Mouse (Mus musculus): ENCODE results near the gene Ccl26. TPM values are rescaled to one million over a fixed set of nuclear protein-coding genes. Genes with fewer than 3 reads are reported as not detected.
"Not testable (repeated sequence)": the region's sequence is repeated elsewhere in the genome, so short reads cannot be mapped to it uniquely, and the experiment has no call there.

Gene Ccl26
- total RNA-seq (2021): not detected
- long read RNA-seq, experiment 1: 0 reads
- long read RNA-seq, experiment 2: 0 reads

GRCm38 (mm10) chr5:135563469-135563868 lies at the start of gene Ccl26:
Gene Ccl26, minus strand, starts transcription at chr5:135563569.
- intact Hi-C loops (cut with DNase I): no loop called here
- DNase-seq (ENCODE audit: low spot score in 2 of 2): no peak

GRCm38 (mm10) chr5:135609794-135610193 lies 46.4 kb upstream of the Ccl26 start:
- intact Hi-C loops (cut with DNase I): no loop called here
- DNase-seq (ENCODE audit: low spot score in 2 of 2): no peak

- intact Hi-C loops (cut with DNase I): no loop called here
- no peak for DNase-seq (ENCODE audit: low spot score in 2 of 2)
Measured at GRCm38 (mm10) chr5:135607581-135607980, 44.2 kb upstream of the Ccl26 start.

- intact Hi-C loops (cut with DNase I); DNase-seq (ENCODE audit: low spot score in 2 of 2): not testable (repeated sequence)
Measured at GRCm38 (mm10) chr5:135606717-135607116, 43.3 kb upstream of the Ccl26 start.

- intact Hi-C loops (cut with DNase I); DNase-seq (ENCODE audit: low spot score in 2 of 2): not testable (repeated sequence)
Measured at GRCm38 (mm10) chr5:135604643-135605042, 41.3 kb upstream of the Ccl26 start.

GRCm38 (mm10) chr5:135589996-135590784 lies 26.8 kb upstream of the Ccl26 start:
- intact Hi-C loops (cut with DNase I): no loop called here

GRCm38 (mm10) chr5:135587764-135588163 lies 24.4 kb upstream of the Ccl26 start:
- intact Hi-C loops (cut with DNase I): no loop called here

More at GRCm38 (mm10) chr5:135589996-135590784, 26.8 kb upstream of the Ccl26 start:
- no peak for DNase-seq (ENCODE audit: low spot score in 2 of 2)

GRCm38 (mm10) chr5:135585691-135586090 lies 22.3 kb upstream of the Ccl26 start:
- intact Hi-C loops (cut with DNase I): no loop called here
- no peak for DNase-seq (ENCODE audit: low spot score in 2 of 2)

More at GRCm38 (mm10) chr5:135587764-135588163, 24.4 kb upstream of the Ccl26 start:
- DNase-seq (ENCODE audit: low spot score in 2 of 2): no peak

- peak in 1 of 2 experiments; percentile 51 for DNase-seq (ENCODE audit: low spot score in 2 of 2)
- intact Hi-C loops (cut with DNase I): no loop called here
Measured at GRCm38 (mm10) chr5:135582330-135582729, 19.0 kb upstream of the Ccl26 start.

GRCm38 (mm10) chr5:135579331-135579751 lies 16.0 kb upstream of the Ccl26 start:
- peak; percentile 50 to 58 for DNase-seq (ENCODE audit: low spot score in 2 of 2)
- intact Hi-C loops (cut with DNase I): no loop called here

GRCm38 (mm10) chr5:135576055-135576454 lies 12.7 kb upstream of the Ccl26 start:
- DNase-seq (ENCODE audit: low spot score in 2 of 2): no peak
- intact Hi-C loops (cut with DNase I): no loop called here

GRCm38 (mm10) chr5:135573006-135573405 lies 9.6 kb upstream of the Ccl26 start, which contains the start of gene Ccl24:
Gene Ccl24, minus strand, starts transcription at chr5:135573049.
- no peak for DNase-seq (ENCODE audit: low spot score in 2 of 2)
- intact Hi-C loops (cut with DNase I): no loop called here

GRCm38 (mm10) chr5:135568698-135569097 lies 5.3 kb upstream of the Ccl26 start:
- DNase-seq (ENCODE audit: low spot score in 2 of 2): peak in 1 of 2 experiments; percentile 52
- intact Hi-C loops (cut with DNase I): no loop called here

- intact Hi-C loops (cut with DNase I): no loop called here
- no peak for DNase-seq (ENCODE audit: low spot score in 2 of 2)
Measured at GRCm38 (mm10) chr5:135567556-135568265, 4.3 kb upstream of the Ccl26 start.

- no peak for DNase-seq (ENCODE audit: low spot score in 2 of 2)
- intact Hi-C loops (cut with DNase I): no loop called here
Measured at GRCm38 (mm10) chr5:135557671-135558070, 5.7 kb downstream of the Ccl26 start.

- no peak for DNase-seq (ENCODE audit: low spot score in 2 of 2)
- intact Hi-C loops (cut with DNase I): no loop called here
Measured at GRCm38 (mm10) chr5:135557051-135557450, 6.3 kb downstream of the Ccl26 start.

- DNase-seq (ENCODE audit: low spot score in 2 of 2): no peak
- intact Hi-C loops (cut with DNase I): no loop called here
Measured at GRCm38 (mm10) chr5:135556259-135556658, 7.1 kb downstream of the Ccl26 start.

GRCm38 (mm10) chr5:135551591-135551990 lies 11.8 kb downstream of the Ccl26 start:
- intact Hi-C loops (cut with DNase I): loop anchor here (5.0 kb wide), 2 partner anchors 66 to 211 kb away; no protein-coding TSS in a partner anchor
- DNase-seq (ENCODE audit: low spot score in 2 of 2): no peak

- intact Hi-C loops (cut with DNase I): loop anchor here (5.0 kb wide), 2 partner anchors 66 to 211 kb away; no protein-coding TSS in a partner anchor
- DNase-seq (ENCODE audit: low spot score in 2 of 2): peak; percentile 57 to 62
Measured at GRCm38 (mm10) chr5:135550910-135551309, 12.5 kb downstream of the Ccl26 start.

GRCm38 (mm10) chr5:135547990-135548389 lies 15.4 kb downstream of the Ccl26 start:
- no peak for DNase-seq (ENCODE audit: low spot score in 2 of 2)
- intact Hi-C loops (cut with DNase I): no loop called here
